Mouse (Mus musculus): ENCODE measurements around the gene LTO1.
"Not testable (repeated sequence)": the region's sequence is repeated elsewhere in the genome, so short reads cannot be mapped to it uniquely, and the experiment has no call there.

Gene LTO1

GRCm38 (mm10) chr7:144914948-144915750, at the start of gene LTO1:
TSS of gene LTO1 (plus strand) at chr7:144915100.
- DNase-seq = peak; percentile 85 to 90

DNA sequence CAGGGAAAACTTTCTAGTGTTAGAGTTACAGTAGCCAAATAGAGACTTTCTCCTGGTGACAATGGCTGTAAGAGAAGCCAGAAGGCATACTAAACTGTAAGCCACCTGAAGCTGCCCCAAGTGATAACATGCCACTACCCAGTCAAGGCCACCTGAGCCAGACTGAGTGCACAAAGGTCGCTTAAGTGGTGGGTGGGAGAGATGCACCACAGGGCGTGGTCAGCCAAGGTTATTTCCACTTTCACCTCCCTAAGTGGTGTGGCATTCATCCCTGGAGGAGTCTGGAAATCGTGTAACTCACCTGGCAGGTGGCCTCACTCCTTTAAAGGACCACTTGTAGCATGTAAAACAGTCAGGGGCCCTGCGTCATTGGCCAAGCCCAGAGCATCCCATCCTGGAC, 47.7 kb upstream of the LTO1 start:
- no peak for DNase-seq

DNA sequence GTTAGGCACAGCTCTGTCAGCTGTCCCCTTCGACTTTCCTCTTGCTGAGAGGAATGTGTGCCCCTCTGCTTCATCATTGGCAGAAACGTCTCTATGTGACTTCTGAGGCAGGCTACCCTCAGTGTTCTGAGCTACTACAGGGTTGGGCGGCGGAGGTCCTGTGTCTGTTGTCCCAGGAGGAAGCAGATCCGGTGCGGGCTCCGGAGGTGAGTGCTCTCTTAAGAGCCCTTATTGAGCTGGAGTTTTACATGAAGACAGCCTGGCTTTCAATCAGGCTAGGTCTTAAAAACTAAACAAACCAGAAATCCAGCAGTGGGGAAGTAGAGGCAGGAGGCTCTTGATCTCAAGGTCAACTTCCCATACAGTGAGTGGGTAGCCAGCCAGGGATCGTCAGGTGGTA, 47.3 kb upstream of the LTO1 start:
- no peak for DNase-seq

- no peak for DNase-seq
Measured at GRCm38 (mm10) chr7:144872420-144872819, 42.5 kb upstream of the LTO1 start.

GRCm38 (mm10) chr7:144873160-144873559, 41.7 kb upstream of the LTO1 start:
- no peak for DNase-seq

- DNase-seq = no peak
Measured at GRCm38 (mm10) chr7:144874226-144874625, 40.7 kb upstream of the LTO1 start.

DNA sequence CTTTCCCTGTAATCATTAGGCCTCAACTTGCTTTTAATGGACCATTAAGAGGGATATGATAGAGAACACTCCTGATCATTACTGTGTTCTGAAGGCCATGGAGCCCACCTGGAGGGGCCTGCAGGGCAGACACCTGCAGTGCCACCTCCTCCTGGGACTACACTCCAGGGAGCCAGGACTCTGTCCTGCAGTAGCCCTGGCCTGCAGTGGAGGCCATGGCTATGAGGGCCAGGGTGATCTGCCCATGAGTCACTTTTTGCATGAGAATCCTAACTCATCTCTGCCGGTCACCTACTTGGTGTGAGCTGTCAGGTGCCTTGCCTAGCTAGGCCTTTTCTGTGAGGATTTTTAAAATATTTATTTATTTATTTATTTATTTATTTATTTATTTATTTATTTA, 36.5 kb upstream of the LTO1 start:
- no peak for DNase-seq

GRCm38 (mm10) chr7:144883106-144883505, 31.8 kb upstream of the LTO1 start:
- DNase-seq = no peak

GRCm38 (mm10) chr7:144887672-144888071, 27.2 kb upstream of the LTO1 start:
- DNase-seq = no peak

DNA sequence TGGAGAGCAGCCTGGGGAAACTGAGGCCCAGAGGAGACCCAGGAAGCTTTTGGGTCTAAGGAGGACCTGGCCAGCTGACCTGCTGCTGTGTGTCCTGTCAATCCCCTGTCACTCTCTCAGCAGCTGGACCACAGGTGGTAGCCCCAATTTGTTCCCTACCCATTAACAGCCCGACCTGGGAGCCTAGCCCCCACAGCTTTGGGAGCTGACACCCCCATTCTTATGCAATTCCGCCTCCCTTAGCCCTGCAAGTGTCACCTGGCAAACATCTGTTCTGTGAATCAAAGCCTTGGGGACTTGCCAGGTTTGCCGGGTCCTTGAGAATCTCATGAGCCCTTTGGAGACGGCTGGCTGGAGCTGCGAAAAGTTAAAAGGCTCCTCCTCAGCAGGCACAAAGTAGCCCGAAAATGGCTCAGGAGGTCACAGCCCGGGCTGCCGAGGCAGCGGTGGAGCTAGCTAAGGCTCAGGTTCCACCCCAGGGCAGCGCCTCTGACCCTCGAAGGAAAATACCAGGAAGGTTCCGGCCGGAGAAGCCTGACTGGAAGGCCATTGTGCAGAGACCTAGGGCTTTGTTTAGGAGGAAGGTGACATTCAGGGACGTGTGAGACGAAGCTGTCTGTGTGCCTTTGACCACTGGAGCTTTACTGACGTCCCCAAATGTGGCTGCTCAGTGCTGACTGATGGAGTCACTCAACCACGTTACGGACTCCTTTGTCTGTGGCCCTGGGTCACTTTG, 26.2 kb upstream of the LTO1 start:
- no peak for DNase-seq

DNA sequence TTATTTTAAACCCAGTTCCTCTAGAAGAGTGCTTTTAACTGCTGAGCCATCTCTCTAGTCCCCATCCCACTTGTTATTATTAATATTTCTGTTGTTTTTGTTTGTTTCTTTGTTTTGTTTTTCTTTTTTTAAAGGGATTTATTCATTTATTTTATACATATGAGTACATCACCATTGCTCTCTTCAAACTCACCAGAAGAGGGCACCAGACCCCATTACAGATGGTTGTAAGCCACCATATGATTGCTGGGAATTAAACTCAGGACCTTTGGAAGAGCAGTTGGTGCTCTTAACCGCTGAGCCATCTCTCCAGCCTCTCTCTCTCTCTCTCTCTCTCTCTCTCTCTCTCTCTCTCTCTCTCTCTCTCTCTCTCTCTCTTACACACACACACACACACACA, 24.2 kb upstream of the LTO1 start:
- DNase-seq = not testable (repeated sequence)

- no peak for DNase-seq
Measured at GRCm38 (mm10) chr7:144891863-144892262, 23.0 kb upstream of the LTO1 start.

DNA sequence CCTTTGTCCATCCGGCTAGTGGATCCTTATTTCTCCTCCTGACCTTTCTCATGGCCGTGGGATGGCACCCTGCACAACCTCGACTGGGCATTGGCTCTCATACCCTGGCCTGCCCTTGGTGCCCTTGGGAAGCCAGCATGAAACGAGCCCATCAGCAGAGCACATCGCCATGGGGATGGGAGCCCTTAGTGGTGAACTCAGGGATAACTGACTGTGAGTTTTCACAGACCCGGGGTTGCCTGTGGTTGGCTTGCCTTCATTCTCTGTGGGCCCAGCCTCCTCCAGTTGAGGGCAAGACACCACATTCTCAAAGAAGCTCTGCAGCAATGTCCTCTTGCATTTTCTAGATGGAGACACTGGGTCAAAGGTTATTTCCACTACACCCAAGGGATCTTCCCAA, 22.6 kb upstream of the LTO1 start:
- DNase-seq = no peak

- DNase-seq = no peak
Measured at GRCm38 (mm10) chr7:144894191-144894590, 20.7 kb upstream of the LTO1 start.

- no peak for DNase-seq
Measured at GRCm38 (mm10) chr7:144894706-144895105, 20.2 kb upstream of the LTO1 start.

- DNase-seq = peak; percentile 32 to 62
Measured at GRCm38 (mm10) chr7:144895305-144896111, 19.4 kb upstream of the LTO1 start.

DNA sequence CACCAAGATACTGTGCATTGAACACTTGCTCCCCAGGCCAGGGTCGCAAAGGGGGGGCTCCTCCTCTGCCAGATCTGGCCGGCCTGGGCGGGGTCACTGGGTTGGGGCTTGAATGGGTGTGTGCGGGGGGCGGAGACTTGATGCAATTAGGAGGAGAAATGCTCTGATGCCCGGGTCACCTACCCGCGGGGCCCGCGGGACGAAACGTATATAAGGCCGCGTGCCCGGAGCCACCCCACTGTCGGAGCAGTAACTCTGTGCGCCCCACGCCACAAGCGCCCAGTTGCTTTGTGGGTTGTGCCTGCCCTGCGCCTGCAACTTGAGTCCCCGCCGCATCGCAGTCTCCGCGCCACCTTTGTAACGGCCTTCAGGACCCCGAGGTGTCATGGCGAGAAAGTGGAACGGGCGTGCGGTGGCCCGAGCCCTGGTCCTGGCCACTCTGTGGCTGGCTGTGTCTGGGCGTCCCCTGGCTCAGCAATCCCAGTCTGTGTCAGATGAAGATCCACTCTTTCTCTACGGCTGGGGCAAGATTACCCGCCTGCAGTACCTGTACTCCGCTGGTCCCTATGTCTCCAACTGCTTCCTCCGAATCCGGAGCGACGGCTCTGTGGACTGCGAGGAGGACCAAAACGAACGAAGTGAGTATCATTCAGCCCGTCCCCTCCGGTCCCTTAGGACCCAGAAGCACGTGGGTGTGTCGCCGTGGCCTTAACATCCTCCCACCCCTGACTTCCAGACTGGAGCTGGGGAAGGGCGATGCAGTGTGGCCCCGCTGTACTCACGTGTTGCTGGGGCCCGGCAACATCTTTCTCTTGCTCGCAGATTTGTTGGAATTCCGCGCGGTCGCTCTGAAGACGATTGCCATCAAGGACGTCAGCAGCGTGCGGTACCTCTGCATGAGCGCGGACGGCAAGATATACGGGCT, 18.3 kb upstream of the LTO1 start, which contains the start of gene Fgf15:
TSS of gene Fgf15 (plus strand) at position 238 of the 925 bp plus-strand sequence.
- no peak for DNase-seq

DNA sequence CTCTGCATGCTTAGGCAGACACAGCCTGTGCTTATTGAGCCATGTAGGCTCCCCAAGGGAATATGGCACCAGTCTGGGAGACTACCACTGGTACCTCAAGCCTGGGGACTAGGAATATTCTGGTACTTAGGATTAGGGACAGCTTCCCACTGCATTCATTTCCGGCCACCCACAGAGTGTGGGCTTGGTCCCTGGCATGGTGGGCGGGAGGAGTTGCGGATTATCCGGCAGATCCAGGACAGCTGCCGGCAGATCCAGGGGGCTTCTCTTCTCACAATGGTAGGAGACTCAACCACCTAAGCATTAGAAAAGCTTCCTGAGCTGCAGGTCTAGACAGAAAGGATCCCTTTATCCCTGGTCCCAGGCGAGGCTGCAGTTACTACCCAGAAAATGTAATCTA, 16.4 kb upstream of the LTO1 start:
- DNase-seq = no peak

DNA sequence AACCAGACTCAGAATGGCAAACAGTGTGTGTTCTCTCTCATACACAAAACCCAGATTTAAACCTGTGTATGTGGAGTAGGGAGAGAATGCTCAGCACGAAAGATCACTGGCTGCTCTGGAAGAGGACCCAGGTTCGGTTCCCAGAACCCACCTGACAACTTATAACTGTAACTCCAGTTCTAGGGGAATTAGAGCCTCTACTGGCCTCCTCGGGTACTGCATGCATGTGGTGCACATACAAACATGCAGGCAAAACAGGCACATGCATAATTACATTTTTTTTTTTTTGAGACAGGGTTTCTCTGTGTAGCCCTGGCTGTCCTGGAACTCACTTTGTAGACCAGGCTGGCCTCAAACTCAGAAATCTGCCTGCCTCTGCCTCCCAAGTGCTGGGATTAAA, 9.4 kb upstream of the LTO1 start:
- DNase-seq = not testable (repeated sequence)

DNA sequence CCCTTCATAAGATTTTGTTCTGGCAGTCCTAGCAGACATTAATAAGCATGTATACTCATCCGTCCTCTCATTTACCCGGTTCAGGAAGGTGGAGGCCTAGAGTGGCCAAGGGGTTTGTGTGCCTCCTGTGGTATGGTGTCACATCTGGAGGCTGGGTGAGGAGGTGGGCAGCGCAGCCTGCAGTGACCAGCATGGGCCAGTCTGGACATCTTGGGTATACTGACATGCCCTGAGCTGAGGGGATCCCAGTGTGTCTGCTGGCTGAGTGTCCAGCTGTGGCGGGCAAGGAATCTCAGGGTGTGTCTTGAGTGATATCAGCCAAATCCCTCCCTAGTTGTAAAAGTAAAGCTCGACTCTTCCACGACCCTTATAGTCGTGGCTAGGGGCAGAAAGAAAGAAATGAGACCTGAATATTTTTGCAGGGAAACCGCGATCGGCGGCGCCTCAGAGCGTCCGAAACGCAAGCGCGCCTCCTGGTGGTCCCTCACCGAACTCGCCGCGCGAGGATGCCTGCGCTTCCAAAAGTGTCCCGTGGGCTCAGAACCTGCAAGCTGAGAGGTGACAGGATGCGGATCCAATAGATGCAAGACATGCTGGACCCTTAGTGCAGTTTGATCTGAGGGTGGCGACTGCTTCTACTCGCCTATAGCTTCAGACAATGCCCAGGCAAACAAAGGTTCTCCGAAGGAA, 8.0 kb upstream of the LTO1 start:
- peak in 1 of 2 experiments; percentile 58 for DNase-seq

DNA sequence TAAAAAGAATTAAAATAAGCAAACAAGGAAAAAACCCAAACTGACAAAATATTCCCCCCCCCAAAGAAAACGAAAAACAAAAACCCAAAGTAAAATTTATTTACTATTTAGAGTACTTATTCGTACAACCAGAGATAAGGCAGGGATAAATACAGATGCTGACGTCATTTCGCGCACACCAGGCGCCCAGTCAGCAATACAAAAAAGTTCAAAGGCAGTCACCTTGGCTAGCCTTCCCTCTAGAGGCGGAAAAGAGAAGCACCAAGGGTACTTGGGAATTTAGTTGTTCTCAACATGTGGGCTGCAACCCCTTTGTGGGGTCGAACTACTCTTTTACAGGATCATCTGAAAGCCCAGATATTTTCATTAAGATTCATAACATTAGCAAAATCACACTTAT, 7.1 kb upstream of the LTO1 start:
- no peak for DNase-seq

- DNase-seq = no peak
Measured at GRCm38 (mm10) chr7:144908705-144909104, 6.2 kb upstream of the LTO1 start.
